Mouse (Mus musculus): ENCODE results near the gene Daam2. TPM values are rescaled to one million over a fixed set of nuclear protein-coding genes. Genes with fewer than 3 reads are reported as not detected.

Daam2 gene
- total RNA-seq, 2 experiments from 2014 or later, result not detected

GRCm38 (mm10) chr17:49534267-49534719 is 29.9 kb downstream of the Daam2 start:
- ATAC-seq (replicated peaks; ENCODE audit: poor library complexity), result no peak

DNA sequence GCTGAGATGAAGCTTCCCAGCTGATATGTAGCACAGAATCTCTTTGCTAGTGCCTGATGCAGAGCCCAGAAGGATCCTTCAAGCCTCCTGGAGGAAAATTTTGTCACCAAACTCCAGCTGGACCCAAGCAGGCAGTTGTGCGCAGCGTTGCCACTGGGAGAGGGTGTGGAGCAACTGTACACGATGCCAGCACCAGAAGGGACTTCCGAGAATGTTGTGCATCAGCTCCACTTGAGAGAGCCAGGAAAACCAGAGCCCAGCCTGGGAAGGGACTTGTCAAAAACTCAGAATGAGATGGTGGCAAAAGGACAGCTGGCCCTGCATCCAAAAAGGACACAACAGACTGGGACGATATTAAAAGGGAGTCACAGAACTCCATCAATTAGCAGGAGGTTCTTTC is 32.5 kb downstream of the Daam2 start:
- ATAC-seq (replicated peaks; ENCODE audit: poor library complexity), result no peak

DNA sequence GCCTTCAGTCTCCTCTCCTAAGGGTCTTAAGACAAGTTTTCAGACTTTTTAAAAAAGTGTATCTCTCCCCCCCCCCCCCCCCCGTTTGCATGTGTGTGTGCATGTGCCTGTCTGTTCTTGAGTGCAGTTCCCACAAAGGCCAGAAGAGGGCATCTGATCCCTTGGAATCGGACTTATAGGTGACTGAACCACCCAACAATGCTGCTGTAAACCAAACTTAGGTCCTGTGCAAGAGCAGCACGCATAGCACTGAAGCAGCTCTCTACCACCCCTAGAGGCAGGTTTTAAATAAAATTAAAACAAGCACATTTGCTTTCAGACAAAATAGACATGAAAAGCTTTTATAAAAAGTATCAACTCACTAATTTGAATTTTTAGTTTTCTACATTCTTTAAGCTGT is 33.9 kb downstream of the Daam2 start:
- peak; percentile 87 for ATAC-seq (replicated peaks; ENCODE audit: poor library complexity)

DNA sequence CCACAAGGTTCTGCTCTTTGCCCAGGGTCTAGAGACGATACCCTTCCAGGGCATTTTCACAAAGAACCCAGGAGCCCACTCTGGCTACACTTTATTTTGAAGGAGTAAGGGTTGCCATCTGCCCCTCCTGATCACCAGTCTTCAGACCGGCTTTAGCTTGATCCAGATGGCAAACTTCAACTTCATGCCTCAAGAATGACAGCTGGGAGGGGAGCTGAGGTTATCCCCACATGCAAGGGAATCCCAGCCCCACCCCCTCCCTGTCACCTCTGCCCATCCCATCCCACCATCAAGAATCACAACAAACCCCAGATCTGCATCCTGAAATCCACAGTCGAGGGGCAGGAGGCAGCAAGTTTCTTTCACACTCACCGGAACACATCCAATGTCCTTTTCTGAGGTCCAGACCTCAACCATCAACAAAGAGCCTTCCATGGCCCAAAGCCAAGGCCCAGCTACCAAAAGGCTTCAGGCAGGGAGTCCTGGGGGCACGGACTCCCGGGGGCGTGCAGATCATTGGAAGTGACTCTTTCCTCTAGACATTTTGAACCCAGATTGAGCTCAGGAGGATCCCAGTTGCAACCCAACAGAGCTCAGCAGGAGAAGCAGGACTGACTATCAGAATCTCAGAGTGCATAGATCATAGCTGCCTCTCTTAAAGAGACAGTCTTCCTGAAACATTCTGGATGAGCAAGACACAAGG is 35.5 kb downstream of the Daam2 start:
- no peak for ATAC-seq (replicated peaks; ENCODE audit: poor library complexity)

- ATAC-seq (replicated peaks; ENCODE audit: poor library complexity), result no peak
Observed at GRCm38 (mm10) chr17:49528033-49528432, 36.1 kb downstream of the Daam2 start.

DNA sequence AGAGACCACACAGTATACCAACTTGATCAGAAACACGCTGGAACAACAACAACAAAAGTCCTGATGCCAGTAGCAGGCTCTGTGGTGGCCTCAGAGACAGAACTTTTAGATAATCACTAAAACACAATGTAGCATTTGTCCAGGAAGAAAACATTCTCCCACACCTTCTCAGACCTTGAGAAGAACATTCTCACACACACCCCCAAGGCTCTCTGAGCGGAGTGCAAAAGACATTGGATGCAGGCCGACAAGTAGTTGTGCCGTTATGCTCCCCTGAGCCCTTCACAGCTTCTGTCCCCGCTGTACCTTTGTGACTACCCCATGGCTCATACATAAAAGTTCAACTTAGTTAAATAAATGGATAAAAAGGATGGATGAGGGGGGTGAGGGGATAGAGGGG is 37.6 kb downstream of the Daam2 start:
- ATAC-seq (replicated peaks; ENCODE audit: poor library complexity), result no peak

DNA sequence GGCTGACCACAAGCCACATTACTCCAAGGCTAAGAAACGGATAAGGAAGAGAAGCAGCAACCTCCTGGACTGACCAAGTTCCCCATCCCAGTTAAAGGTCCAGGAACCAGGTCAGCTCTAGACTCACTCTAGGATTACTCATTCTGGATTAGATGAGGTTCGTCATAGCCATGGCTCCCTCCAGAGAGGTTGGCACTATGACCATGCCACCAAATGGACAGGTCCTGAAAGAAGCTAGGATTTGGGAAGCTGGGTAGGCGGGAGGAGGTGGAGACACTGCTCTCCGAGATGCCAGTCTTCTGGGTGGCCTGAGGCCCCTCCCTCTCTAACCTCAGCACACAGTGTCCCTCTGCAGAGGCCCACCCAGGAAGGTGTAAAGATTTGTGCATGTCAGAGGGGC is 38.2 kb downstream of the Daam2 start:
- no peak for ATAC-seq (replicated peaks; ENCODE audit: poor library complexity)

DNA sequence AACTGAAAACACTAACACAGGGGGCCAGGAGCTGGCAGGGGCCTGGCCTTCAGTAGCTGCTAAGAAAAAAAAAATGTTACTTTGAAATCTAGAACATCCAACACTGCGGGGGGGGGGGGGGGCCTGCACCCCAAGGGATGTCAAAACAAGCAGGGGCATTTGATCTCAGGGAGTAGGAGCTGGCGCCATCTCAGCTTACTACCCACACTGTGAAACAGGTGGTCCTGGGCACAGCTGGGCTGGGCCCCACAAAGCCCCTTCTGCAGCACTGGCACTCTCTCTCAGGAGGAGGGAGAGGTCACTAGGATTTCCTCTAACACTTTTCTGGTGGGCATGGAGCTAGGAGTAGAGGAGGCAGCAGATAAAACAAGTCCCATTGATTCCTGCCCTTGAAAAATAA is 39.6 kb downstream of the Daam2 start:
- no peak for ATAC-seq (replicated peaks; ENCODE audit: poor library complexity)

DNA sequence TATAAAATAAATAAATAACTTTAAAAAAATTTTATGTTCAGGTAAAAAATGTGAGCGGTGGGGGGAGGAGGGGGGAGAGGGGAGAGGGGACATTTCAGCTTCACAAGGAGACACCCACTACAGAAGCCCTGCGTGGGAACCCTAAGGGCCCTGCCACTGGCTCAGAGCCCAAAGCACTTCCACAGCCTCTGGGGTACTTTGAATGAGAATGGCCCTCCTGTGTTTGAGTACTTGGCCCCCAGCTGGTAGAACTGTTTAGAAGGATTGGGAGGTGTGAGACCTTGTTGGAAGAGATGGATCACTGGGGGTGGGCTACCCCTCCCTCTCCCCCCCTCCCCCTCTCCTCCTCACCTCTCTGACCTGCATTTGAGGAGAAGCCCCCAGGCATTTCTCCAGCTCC is 41.7 kb downstream of the Daam2 start:
- no peak for ATAC-seq (replicated peaks; ENCODE audit: poor library complexity)

- peak; percentile 31; the same call in 1 of the 2 replicates for ATAC-seq (replicated peaks; ENCODE audit: poor library complexity)
Observed at GRCm38 (mm10) chr17:49522002-49522401, 42.1 kb downstream of the Daam2 start.

- ATAC-seq (replicated peaks; ENCODE audit: poor library complexity), result no peak
Observed at GRCm38 (mm10) chr17:49520674-49521073, 43.5 kb downstream of the Daam2 start.

DNA sequence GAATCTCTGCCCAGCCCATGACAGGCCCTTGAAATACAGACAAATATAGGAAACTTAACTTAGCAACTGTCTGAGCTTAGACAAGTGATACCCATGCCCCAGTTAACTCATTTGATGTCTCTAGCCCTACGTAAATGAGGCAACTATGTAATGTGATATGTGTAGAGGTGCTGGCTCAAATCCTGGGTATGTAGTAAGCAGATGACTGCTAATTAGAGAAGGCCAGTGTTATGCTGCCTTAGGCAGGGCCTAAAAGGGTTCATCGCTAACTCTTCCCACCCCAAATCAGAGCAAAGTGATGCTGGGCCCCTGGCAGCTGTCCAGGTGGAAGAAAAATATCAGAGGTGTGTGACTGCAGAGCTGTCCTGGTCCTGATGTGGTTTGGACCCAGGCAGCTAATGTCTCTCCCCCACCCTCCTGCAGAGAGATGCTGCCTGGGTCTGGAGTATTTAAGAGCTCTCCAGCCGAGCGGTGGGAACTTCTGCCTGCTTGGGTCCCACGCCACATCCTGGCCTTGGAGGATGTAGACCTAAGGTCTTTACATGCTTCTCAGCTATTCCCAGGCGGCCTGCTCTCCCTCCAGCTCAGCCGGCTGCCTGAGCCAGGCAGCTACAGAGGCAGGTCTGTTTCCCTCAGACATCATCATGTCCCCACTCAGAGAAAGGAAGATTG is 44.4 kb downstream of the Daam2 start:
- no peak for ATAC-seq (replicated peaks; ENCODE audit: poor library complexity)

- ATAC-seq (replicated peaks; ENCODE audit: poor library complexity), result no peak
Observed at GRCm38 (mm10) chr17:49517091-49517490, 47.1 kb downstream of the Daam2 start.

- no peak for ATAC-seq (replicated peaks; ENCODE audit: poor library complexity)
Observed at GRCm38 (mm10) chr17:49515678-49516077, 48.5 kb downstream of the Daam2 start.

GRCm38 (mm10) chr17:49515141-49515540 is 49.0 kb downstream of the Daam2 start:
- ATAC-seq (replicated peaks; ENCODE audit: poor library complexity), result no peak

DNA sequence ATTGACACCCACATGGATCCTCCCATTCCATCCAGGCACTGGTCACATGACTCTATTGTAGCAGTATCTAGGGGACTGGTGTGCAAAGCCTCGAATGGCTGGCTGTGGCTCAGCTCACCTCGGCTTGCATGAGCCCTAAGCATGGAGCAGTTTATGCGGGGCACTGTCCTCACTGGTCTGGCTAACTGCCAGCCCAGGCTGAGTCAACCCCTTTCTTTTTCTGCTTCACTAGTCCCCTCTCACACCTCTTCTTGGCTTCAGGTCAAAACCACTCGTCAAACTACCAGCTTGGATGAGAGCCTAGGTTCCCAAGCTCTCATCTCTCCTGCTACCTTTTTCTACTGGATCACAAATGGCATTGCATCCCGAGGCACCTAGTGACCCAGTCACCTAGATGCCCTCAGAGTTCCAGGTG is 51.5 kb downstream of the Daam2 start:
- ATAC-seq (replicated peaks; ENCODE audit: poor library complexity), result no peak

- ATAC-seq (replicated peaks; ENCODE audit: poor library complexity), result no peak
Observed at GRCm38 (mm10) chr17:49509431-49509830, 54.7 kb downstream of the Daam2 start.

- ATAC-seq (replicated peaks; ENCODE audit: poor library complexity), result no peak
Observed at GRCm38 (mm10) chr17:49503246-49503900, 60.8 kb downstream of the Daam2 start.

DNA sequence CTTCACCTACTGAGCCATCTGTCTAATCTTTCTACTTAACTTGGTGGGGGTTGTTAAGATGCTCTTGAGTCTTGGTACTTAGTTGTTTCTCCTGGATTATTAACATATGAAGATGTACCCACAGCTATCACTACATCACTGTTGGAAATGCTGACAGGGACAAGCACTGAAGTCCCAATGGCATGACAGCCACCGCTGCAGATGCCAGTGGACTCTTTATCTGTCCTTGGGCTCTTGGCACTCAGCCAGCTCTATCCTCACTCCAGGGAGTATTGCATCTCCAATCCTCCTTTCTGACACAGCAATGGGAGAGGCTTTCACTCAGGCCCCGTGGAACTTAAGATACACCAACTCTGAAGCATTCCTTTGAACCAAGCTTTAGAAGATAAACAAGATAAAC is 63.9 kb downstream of the Daam2 start:
- no peak for ATAC-seq (replicated peaks; ENCODE audit: poor library complexity)

GRCm38 (mm10) chr17:49499635-49500034 is 64.5 kb downstream of the Daam2 start:
- ATAC-seq (replicated peaks; ENCODE audit: poor library complexity), result no peak

DNA sequence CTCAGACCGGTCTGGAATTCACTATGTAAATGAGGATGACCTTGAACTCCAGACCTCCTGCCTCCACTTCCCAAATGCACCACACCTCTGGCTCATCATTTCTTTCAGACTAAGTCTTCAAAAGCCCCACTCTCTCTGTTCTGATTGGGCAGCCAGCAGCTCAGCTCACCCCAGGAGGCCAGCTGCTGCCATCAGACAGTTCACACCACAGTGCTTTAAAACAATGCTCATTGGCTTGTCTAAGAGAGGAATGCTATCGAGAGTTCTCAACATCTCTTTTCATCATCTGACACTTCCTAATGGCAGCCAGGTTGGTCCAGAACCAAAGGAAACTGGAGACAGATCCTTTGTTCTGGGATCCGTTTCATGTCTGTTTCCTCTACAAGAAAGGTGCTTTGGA is 66.0 kb downstream of the Daam2 start:
- ATAC-seq (replicated peaks; ENCODE audit: poor library complexity), result no peak

- ATAC-seq (replicated peaks; ENCODE audit: poor library complexity), result no peak
Observed at GRCm38 (mm10) chr17:49493276-49493675, 70.9 kb downstream of the Daam2 start.
